In the genomic region with DNA sequence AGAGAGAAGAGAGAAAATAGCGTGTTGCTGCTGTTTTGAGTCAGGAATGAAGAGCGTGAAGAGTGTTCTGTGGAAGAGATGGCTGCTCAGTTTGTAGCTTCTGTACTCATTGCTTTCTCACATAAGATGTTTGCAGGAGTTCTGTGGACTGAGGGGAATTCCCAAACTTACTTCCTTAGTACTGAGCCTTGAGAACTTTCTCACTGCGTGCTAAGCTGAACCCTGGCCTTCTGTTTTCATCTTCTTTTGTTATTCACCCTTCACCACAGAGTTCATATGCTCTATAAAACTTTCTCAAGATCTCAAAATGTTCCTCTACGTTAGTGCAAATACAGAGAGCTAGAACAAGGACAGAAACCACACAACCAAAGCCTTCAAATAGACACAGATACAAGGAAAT, we compare ENCODE assay signal across 22 mouse cellular contexts.
"Had no signal": no experiment of that assay in that cellular context is flagged by ENCODE, and none has a peak within 500 bp of the region (broad histone marks: within the 10 kb centered on the region; RNA-seq: fewer than 3 reads in every experiment).

No protein-coding gene starts in this region.

- H3K4me1 ChIP-seq: lung, embryonic 15.5 days; neural tube, embryonic 12.5 days; neural tube, embryonic 15.5 days had no signal

- H3K4me2 ChIP-seq: liver, embryonic 15.5 days; lung, embryonic 15.5 days; midbrain, embryonic 11.5 days; neural tube, embryonic 12.5 days; neural tube, embryonic 15.5 days had no signal

- H3K9ac ChIP-seq: liver, embryonic 15.5 days; lung, embryonic 15.5 days; neural tube, embryonic 12.5 days; neural tube, embryonic 15.5 days had no signal

- H3K36me3 ChIP-seq: liver, embryonic 15.5 days; lung, embryonic 15.5 days; neural tube, embryonic 12.5 days; neural tube, embryonic 15.5 days had no signal

- H3K27ac ChIP-seq: kidney, postnatal 0 days; layer of hippocampus, adult 2 months; left cerebral cortex, adult 2 months; liver, embryonic 15.5 days; lung, embryonic 15.5 days; neural tube, embryonic 12.5 days; neural tube, embryonic 15.5 days had no signal

- DNase-seq: kidney, adult 18-20 months; kidney, adult 9 months; kidney, postnatal 25 days; layer of hippocampus, adult 9-11 months; lung, adult 18-20 months; lung, postnatal 10 days; lung, postnatal 36 days; midbrain, embryonic 14.5 days; right cerebral cortex, adult 18-20 months; right cerebral cortex, postnatal 14 days; spleen, adult 18-20 months; thymus, adult 18-20 months; thymus, postnatal 36 days had no signal

- H3K4me3 ChIP-seq: layer of hippocampus, adult 2 months; left cerebral cortex, adult 2 months; liver, embryonic 15.5 days; lung, embryonic 15.5 days; megakaryocyte, embryonic 14.5 days; neural tube, embryonic 12.5 days; neural tube, embryonic 15.5 days had no signal

- H3K9me3 ChIP-seq: liver, embryonic 15.5 days; lung, embryonic 15.5 days; megakaryocyte, embryonic 14.5 days; neural tube, embryonic 12.5 days; neural tube, embryonic 15.5 days had no signal

- H3K27me3 ChIP-seq: liver, embryonic 15.5 days; lung, embryonic 15.5 days; neural tube, embryonic 12.5 days; neural tube, embryonic 15.5 days had no signal
